ENCODE assay signal across 11 mouse cellular contexts in the genomic region with DNA sequence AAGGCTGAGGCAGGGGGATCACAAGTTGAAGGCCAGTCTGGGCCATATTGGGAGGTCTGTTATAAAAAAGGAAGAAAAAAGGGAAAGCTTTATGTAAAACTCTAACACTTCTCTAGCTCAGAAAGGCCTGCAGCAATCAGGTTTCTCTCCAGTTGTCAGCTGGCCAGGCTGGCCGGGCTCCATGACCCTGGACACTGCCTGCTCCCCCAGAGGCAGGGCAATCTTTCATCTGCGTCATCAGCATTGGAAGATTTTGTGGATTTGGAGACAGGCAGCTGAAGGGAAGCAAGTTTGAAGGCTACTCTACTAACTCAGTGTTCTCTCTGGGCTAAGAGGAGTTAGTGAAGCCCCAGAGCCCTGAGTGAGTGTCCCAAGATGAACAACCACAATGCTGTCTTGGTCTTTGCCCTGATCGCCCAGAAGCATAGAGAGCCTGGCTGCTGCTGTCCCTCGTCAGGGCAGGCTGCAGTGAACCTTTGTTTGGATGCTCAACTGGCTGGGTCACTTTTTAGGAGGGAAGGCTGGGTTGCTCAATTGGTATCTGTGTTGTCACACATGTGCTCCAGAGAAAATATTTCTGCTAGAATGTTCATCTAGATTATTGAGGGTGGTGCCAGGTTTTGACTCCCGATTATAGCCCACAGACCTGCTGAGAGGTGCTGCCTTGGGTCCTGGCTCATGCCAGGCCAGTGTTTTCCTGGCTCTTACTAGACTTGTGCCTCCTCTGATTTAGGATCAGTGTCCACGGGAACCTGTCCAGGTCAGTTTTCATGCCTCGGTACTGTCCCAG. TPM values are rescaled to one million over a fixed set of nuclear protein-coding genes. Genes with fewer than 3 reads are reported as not detected.
DNase-seq lines count a peak whose midpoint lies in the region; ATAC-seq lines count a peak whose summit lies in the region.
"Had no signal": no experiment of that assay in that cellular context is flagged by ENCODE, and none has a peak within 500 bp of the region (broad histone marks: within the 10 kb centered on the region; RNA-seq: fewer than 3 reads in every experiment).

No protein-coding gene starts in this region.

- 82% methylated on average over 7 of the region's 7 CpGs for WGBS in heart, embryonic 12.5 days

- H3K27ac ChIP-seq in heart, embryonic 12.5 days (ENCODE audit: poor library complexity, severe bottlenecking), result no peak overlapping the region
- H3K27ac ChIP-seq: intestine, embryonic 15.5 days had no signal

- no peak overlapping the region for H3K9ac ChIP-seq in heart, embryonic 12.5 days
- H3K9ac ChIP-seq: intestine, embryonic 15.5 days had no signal

- H3K4me1 ChIP-seq in heart, embryonic 12.5 days (replicated peaks), result no peaks in the 10 kb centered on the region
- H3K4me1 ChIP-seq: intestine, embryonic 15.5 days had no signal

- no peak overlapping the region for H3K4me3 ChIP-seq in heart, embryonic 12.5 days
- H3K4me3 ChIP-seq: erythroblast, embryonic 14.5 days; intestine, embryonic 15.5 days had no signal

- no peaks in the 10 kb centered on the region for H3K9me3 ChIP-seq in heart, embryonic 12.5 days (replicated peaks)
- H3K9me3 ChIP-seq: intestine, embryonic 15.5 days had no signal

- no peak overlapping the region for H3K4me2 ChIP-seq in heart, embryonic 12.5 days
- H3K4me2 ChIP-seq: intestine, embryonic 15.5 days had no signal

- peaks cover 44% of the 10 kb centered on the region for H3K36me3 ChIP-seq in heart, embryonic 12.5 days

- peak; percentile 78 to 79 for DNase-seq in heart, adult 18-20 months
- peak; percentile 86 for DNase-seq in adipocyte (ENCODE audit: low spot score)
- peak; percentile 79 for DNase-seq in gastrocnemius, postnatal 25 days
- DNase-seq in kidney, postnatal 4 days, result peak; percentile 49 to 53
- DNase-seq in cerebellum, adult 8-10 months, result no peak
- no peak for DNase-seq in thymus, postnatal 0 days (ENCODE audit: low spot score)
- DNase-seq: cerebellum, postnatal 14 days had no signal

- H3K27me3 ChIP-seq in heart, embryonic 12.5 days (replicated peaks), result no peaks in the 10 kb centered on the region
- H3K27me3 ChIP-seq: intestine, embryonic 15.5 days had no signal

- ATAC-seq in heart, embryonic 12.5 days (ENCODE audit: insufficient number of reproducible peaks, low FRiP score), result no peak
- no peak for ATAC-seq in CD4-positive, CD25-positive, alpha-beta regulatory T cell, adult 4 months
- ATAC-seq: intestine, embryonic 15.5 days had no signal

RNA-seq across cellular contexts. Expression of gene Nadk, which starts 16.4 kb away (rescaled TPM):
- 10 to 100 TPM; 30.6 to 32.5 TPM for total RNA-seq in heart, adult 18-20 months (2021)
- 52.0 and 52.5 TPM in 2 replicates for polyA plus RNA-seq in heart, embryonic 12.5 days (2016; fragmentation: Nextera tagmentation; extraction: Ambion mirVana)
- 10 to 100 TPM; 17.3 to 19.2 TPM for total RNA-seq in gastrocnemius, postnatal 25 days (2021)
- polyA plus RNA-seq in CD4-positive, CD25-positive, alpha-beta regulatory T cell, adult 4 months (2017; shearing (Covaris generic)), result 10 to 100 TPM; 64.7 to 81.5 TPM
- polyA plus RNA-seq in thymus, postnatal 0 days (2015; fragmentation: Nextera tagmentation; extraction: Ambion mirVana), result 85.1 and 92.5 TPM in 2 replicates

RNA-seq across cellular contexts. Expression of gene Slc35e2, which starts 22.7 kb away (rescaled TPM):
- 1 to 10 TPM; 9.0 TPM for total RNA-seq in heart, adult 18-20 months (2021)
- polyA plus RNA-seq in heart, embryonic 12.5 days (2016; fragmentation: Nextera tagmentation; extraction: Ambion mirVana), result 8.9 and 9.1 TPM in 2 replicates
- 1 to 10 TPM; 3.7 TPM for total RNA-seq in gastrocnemius, postnatal 25 days (2021)
- polyA plus RNA-seq in CD4-positive, CD25-positive, alpha-beta regulatory T cell, adult 4 months (2017; shearing (Covaris generic)), result 1 to 10 TPM; 9.1 to 9.7 TPM
- 6.3 and 7.5 TPM in 2 replicates for polyA plus RNA-seq in thymus, postnatal 0 days (2015; fragmentation: Nextera tagmentation; extraction: Ambion mirVana)

RNA-seq across cellular contexts. Expression of gene Cdk11b, which starts 46.1 kb away (rescaled TPM):
- total RNA-seq in heart, adult 18-20 months (2021), result 10 to 100 TPM; 26.4 to 26.7 TPM
- polyA plus RNA-seq in heart, embryonic 12.5 days (2016; fragmentation: Nextera tagmentation; extraction: Ambion mirVana), result 51.8 and 52.3 TPM in 2 replicates
- 10 to 100 TPM; 25.9 to 26.1 TPM for total RNA-seq in gastrocnemius, postnatal 25 days (2021)
- polyA plus RNA-seq in CD4-positive, CD25-positive, alpha-beta regulatory T cell, adult 4 months (2017; shearing (Covaris generic)), result 100 to 1,000 TPM; 121 to 144 TPM
- polyA plus RNA-seq in thymus, postnatal 0 days (2015; fragmentation: Nextera tagmentation; extraction: Ambion mirVana), result 65.7 and 76.3 TPM in 2 replicates

Comparison
In these comparisons a context has a peak if more than half of its experiments do, and no peak if none do; other contexts are left out.
1. DNase-seq: peak in heart, adult 18-20 months (2 of 2), adipocyte (single experiment), gastrocnemius, postnatal 25 days (single experiment) and kidney, postnatal 4 days (2 of 2); none in cerebellum, adult 8-10 months (single experiment) and thymus, postnatal 0 days (single experiment).